Mouse (Mus musculus): ENCODE measurements around the gene Ciita.

Gene Ciita

GRCm38 (mm10) chr16:10511134-10511520 is 31.3 kb downstream of the Ciita start:
- peak; percentile 87 for DNase-seq (ENCODE audit: extremely low read depth, insufficient read length, low spot score)

GRCm38 (mm10) chr16:10515953-10516572 is 36.2 kb downstream of the Ciita start:
- DNase-seq (ENCODE audit: extremely low read depth, insufficient read length, low spot score), result no peak

- DNase-seq (ENCODE audit: extremely low read depth, insufficient read length, low spot score), result no peak
Measured at GRCm38 (mm10) chr16:10518030-10518429, 38.2 kb downstream of the Ciita start.

- peak; percentile 39 for DNase-seq (ENCODE audit: extremely low read depth, insufficient read length, low spot score)
Measured at GRCm38 (mm10) chr16:10520908-10521614, 41.2 kb downstream of the Ciita start.

GRCm38 (mm10) chr16:10522811-10523210 is 43.0 kb downstream of the Ciita start:
- peak; percentile 69 for DNase-seq (ENCODE audit: extremely low read depth, insufficient read length, low spot score)

GRCm38 (mm10) chr16:10523650-10524049 is 43.8 kb downstream of the Ciita start:
- no peak for DNase-seq (ENCODE audit: extremely low read depth, insufficient read length, low spot score)

- DNase-seq (ENCODE audit: extremely low read depth, insufficient read length, low spot score), result no peak
Measured at GRCm38 (mm10) chr16:10524866-10525609, 45.2 kb downstream of the Ciita start.

- no peak for DNase-seq (ENCODE audit: extremely low read depth, insufficient read length, low spot score)
Measured at GRCm38 (mm10) chr16:10525610-10525980, 45.7 kb downstream of the Ciita start.

- no peak for DNase-seq (ENCODE audit: extremely low read depth, insufficient read length, low spot score)
Measured at GRCm38 (mm10) chr16:10527046-10527644, 47.3 kb downstream of the Ciita start.

- DNase-seq (ENCODE audit: extremely low read depth, insufficient read length, low spot score), result no peak
Measured at GRCm38 (mm10) chr16:10528382-10528781, 48.5 kb downstream of the Ciita start.

GRCm38 (mm10) chr16:10530179-10530578 is 50.3 kb downstream of the Ciita start:
- DNase-seq (ENCODE audit: extremely low read depth, insufficient read length, low spot score), result no peak

- no peak for DNase-seq (ENCODE audit: extremely low read depth, insufficient read length, low spot score)
Measured at GRCm38 (mm10) chr16:10533781-10534180, 53.9 kb downstream of the Ciita start.

GRCm38 (mm10) chr16:10534567-10534966 is 54.7 kb downstream of the Ciita start:
- no peak for DNase-seq (ENCODE audit: extremely low read depth, insufficient read length, low spot score)

GRCm38 (mm10) chr16:10536323-10536722 is 56.5 kb downstream of the Ciita start:
- no peak for DNase-seq (ENCODE audit: extremely low read depth, insufficient read length, low spot score)

GRCm38 (mm10) chr16:10536961-10537360 is 57.1 kb downstream of the Ciita start:
- DNase-seq (ENCODE audit: extremely low read depth, insufficient read length, low spot score), result no peak

- DNase-seq (ENCODE audit: extremely low read depth, insufficient read length, low spot score), result peak; percentile 47
Measured at GRCm38 (mm10) chr16:10540763-10541597, 61.1 kb downstream of the Ciita start.

- peak; percentile 40 for DNase-seq (ENCODE audit: extremely low read depth, insufficient read length, low spot score)
Measured at GRCm38 (mm10) chr16:10541598-10541930, 61.7 kb downstream of the Ciita start.

GRCm38 (mm10) chr16:10542266-10542665 is 62.4 kb downstream of the Ciita start:
- peak; percentile 55 for DNase-seq (ENCODE audit: extremely low read depth, insufficient read length, low spot score)

- peak; percentile 95 for DNase-seq (ENCODE audit: extremely low read depth, insufficient read length, low spot score)
Measured at GRCm38 (mm10) chr16:10542698-10543365, 63.0 kb downstream of the Ciita start, which contains the start of gene Dexi. TSS of gene Dexi (minus strand) at chr16:10543054.

All from 3134 (cell line).